Mouse (Mus musculus) small intestine, adult 2 months (tissue): ENCODE results near the gene Egfl8. TPM values are rescaled to one million over a fixed set of nuclear protein-coding genes. Genes with fewer than 3 reads are reported as not detected.

Experiments
- H3K27ac ChIP-seq: fragments of 200-500 bp; 2 replicates; pipeline ENCODE4 v1.5.1; 2012; ENCODE audit warnings: low read depth, low read length, control low read depth, inconsistent platforms; ENCODE audit not compliant: insufficient read depth
- H3K27me3 ChIP-seq: fragments of 200-500 bp; 2 replicates; pipeline ENCODE4 v1.6.1; 2012; ENCODE audit warnings: mild to moderate bottlenecking, moderate library complexity, low read length, inconsistent platforms; ENCODE audit not compliant: control insufficient read depth, insufficient read depth
- H3K36me3 ChIP-seq: fragments of 200-500 bp; 2 replicates; pipeline ENCODE4 v1.6.1; 2012; ENCODE audit warnings: mild to moderate bottlenecking, low read length, control low read depth, inconsistent platforms; ENCODE audit not compliant: control insufficient read depth, insufficient read depth
- H3K4me1 ChIP-seq: fragments of 200-500 bp; 2 replicates; pipeline ENCODE4 v1.6.1; 2012; ENCODE audit warnings: low read length, inconsistent platforms, mixed read lengths; ENCODE audit not compliant: control insufficient read depth, insufficient read depth, insufficient read length
- H3K4me3 ChIP-seq: fragments of 200-500 bp; 2 replicates; pipeline ENCODE4 v1.5.1; 2012; ENCODE audit warnings: low read depth, mild to moderate bottlenecking, control low read depth, inconsistent platforms, low read length, moderate library complexity
- CTCF ChIP-seq: fragments of 200-500 bp; IDR thresholded peaks from 2 replicates; pipeline ENCODE4 v1.5.1; 2012; ENCODE audit warnings: low read depth, mild to moderate bottlenecking, control low read depth, inconsistent platforms, low read length, moderate library complexity, mixed read lengths; ENCODE audit not compliant: insufficient replicate concordance, insufficient read length; ENCODE audit errors: extremely low read depth
- POLR2A ChIP-seq: fragments of 200-500 bp; IDR thresholded peaks from 2 replicates; pipeline ENCODE4 v1.6.1; 2012; ENCODE audit warnings: low read depth, mild to moderate bottlenecking, control low read depth, inconsistent platforms, low read length, moderate library complexity
- WGBS: fragments of 180-500 bp; shearing (Covaris S2); methylation state at CpG from one replicate; pipeline ENCODE4 v1.1.7; 2018; 5-methylcytosine and 5-hydroxymethylcytosine counted together
- polyA plus RNA-seq: library from polyadenylated mRNA; depleted of rRNA; stranded (reverse); fragments of >200 nt; gene quantifications from 2 replicates; pipeline ENCODE4 v1.2.3, GENCODE M21; 2012

Egfl8 gene
- polyA plus RNA-seq, 1 experiment, result 2.3 TPM

DNA sequence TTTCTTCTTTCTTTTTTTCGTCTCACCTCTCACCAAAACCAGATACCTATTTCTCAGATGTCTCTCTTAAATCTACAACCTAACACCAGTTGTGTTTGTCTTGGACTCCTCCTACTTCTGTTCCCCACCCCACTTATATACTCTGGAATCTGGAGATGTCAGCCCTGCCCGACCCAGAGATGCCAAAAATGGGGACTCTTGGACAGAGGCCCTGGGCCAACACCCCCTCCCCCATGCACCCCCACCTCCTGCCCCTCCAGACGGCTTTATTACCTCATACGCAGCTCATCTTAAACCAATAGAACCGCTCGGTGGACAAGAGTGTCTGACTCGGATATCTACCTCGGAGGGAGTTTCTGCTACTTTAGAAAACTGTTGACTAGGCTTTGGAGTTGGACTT is 19.7 kb downstream of the Egfl8 start:
- Histone ChIP-seq H3K27me3 (no peaks in the 10 kb centered on the region), H3K36me3 (peaks cover 28% of the 10 kb centered on the region), H3K27ac (no peak overlapping the region), H3K4me1 (peaks cover 14% of the 10 kb centered on the region), H3K4me3 (no peak overlapping the region)
- 75% methylated on average over 8 of the region's 8 CpGs for WGBS
- TF ChIP-seq CTCF (no peak), POLR2A (no peak)

GRCm38 (mm10) chr17:34593752-34594525 is 21.8 kb downstream of the Egfl8 start:
- no peak for TF ChIP-seq CTCF
- no peak for TF ChIP-seq POLR2A
- Histone ChIP-seq H3K27me3 (no peaks in the 10 kb centered on the region), H3K36me3 (peaks cover 20% of the 10 kb centered on the region), H3K27ac (no peak overlapping the region), H3K4me1 (peaks cover 15% of the 10 kb centered on the region), H3K4me3 (peak overlapping the region; percentile 96)
- 46% methylated on average over 34 of the region's 34 CpGs for WGBS

DNA sequence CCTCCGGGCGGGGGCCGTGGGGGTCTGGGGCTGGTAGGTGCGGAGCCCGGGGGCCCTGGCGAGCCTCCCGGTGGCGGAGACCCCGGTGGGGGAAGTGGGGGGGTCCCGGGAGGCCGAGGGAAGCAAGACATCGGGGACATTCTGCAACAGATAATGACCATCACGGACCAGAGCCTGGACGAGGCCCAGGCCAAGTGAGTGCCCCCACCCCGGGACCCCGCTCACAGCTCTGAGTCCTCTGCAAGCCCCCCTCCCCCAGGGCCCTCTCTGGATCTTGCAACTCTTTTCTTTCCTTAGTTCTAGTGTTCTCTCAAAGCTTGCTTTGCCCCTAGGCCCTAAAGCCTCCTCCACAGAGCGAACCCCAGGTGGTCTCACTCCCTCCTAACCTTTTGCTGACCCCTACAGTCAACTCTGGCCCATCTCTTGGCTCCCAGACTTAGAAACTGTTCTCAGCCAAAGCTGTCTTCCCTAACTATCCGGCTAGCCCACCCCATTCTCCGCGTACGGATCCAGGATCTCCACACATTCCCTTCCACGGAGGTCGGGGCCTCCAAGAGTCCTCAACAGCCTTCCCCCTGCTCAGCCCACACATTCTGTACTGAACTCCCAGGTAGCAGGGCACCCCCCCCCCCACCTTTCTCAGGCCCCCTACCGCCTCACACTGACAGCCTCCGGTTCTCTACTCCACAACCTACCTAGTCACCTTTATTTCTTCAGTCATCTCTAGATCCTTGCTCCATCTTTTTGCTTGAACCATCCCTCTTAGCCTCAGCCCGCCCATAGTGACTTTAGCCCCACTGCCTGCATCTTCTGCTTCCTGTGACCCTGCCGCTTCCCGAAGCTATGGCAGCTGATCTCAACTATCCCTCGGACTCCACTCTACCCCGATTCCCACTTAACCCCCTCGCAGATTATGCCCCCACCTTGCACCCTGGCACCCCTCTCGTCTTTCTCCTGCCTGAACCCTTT is 22.9 kb downstream of the Egfl8 start:
- H3K4me3 ChIP-seq, result peak overlapping the region; percentile 96
- peak overlapping the region; percentile 66 for H3K27ac ChIP-seq
- TF ChIP-seq POLR2A (no peak), CTCF (no peak)
- no peaks in the 10 kb centered on the region for H3K27me3 ChIP-seq
- 4% methylated on average over 31 of the region's 32 CpGs for WGBS
- H3K4me1 ChIP-seq, result peaks cover 18% of the 10 kb centered on the region
- peaks cover 20% of the 10 kb centered on the region for H3K36me3 ChIP-seq

- Histone ChIP-seq H3K36me3 (peaks cover 20% of the 10 kb centered on the region), H3K4me1 (peaks cover 18% of the 10 kb centered on the region), H3K27me3 (no peaks in the 10 kb centered on the region), H3K27ac (peak overlapping the region; percentile 48), H3K4me3 (peak overlapping the region; percentile 96)
- 2% methylated on average over 28 of the region's 35 CpGs for WGBS
- no peak for TF ChIP-seq CTCF
- TF ChIP-seq POLR2A, result peak; percentile 77; the same call in 1 of the 2 replicates
These were observed 23.8 kb downstream of the Egfl8 start for GRCm38 (mm10) chr17:34591994-34592375.

- H3K27ac ChIP-seq, result peak within 1 kb of the TSS; percentile 80
- peaks cover 20% of the 10 kb centered on the region for H3K36me3 ChIP-seq
- H3K4me3 ChIP-seq, result peak within 1 kb of the TSS; percentile 96
- no peak for TF ChIP-seq CTCF
- no peak; the same call in 1 of the 2 replicates for TF ChIP-seq POLR2A
- 13% methylated on average over 21 of the region's 21 CpGs for WGBS
- H3K4me1 ChIP-seq, result peaks cover 22% of the 10 kb centered on the region
- H3K27me3 ChIP-seq, result no peaks in the 10 kb centered on the region
These were observed 24.5 kb downstream of the Egfl8 start, which contains the start of gene Pbx2 for GRCm38 (mm10) chr17:34591029-34591993. TSS of gene Pbx2 (plus strand) at chr17:34591266.

- peaks cover 22% of the 10 kb centered on the region for H3K4me1 ChIP-seq
- H3K27me3 ChIP-seq, result no peaks in the 10 kb centered on the region
- TF ChIP-seq POLR2A (no peak), CTCF (no peak)
- peak overlapping the region; percentile 62 for H3K4me3 ChIP-seq
- H3K27ac ChIP-seq, result peak overlapping the region; percentile 80
- H3K36me3 ChIP-seq, result peaks cover 12% of the 10 kb centered on the region
- 73% methylated on average over 15 of the region's 15 CpGs for WGBS
These were observed 25.4 kb downstream of the Egfl8 start for GRCm38 (mm10) chr17:34590154-34590987.
